Mouse (Mus musculus): Measurements from ENCODE around the gene Sestd1.

The Sestd1 gene

DNA sequence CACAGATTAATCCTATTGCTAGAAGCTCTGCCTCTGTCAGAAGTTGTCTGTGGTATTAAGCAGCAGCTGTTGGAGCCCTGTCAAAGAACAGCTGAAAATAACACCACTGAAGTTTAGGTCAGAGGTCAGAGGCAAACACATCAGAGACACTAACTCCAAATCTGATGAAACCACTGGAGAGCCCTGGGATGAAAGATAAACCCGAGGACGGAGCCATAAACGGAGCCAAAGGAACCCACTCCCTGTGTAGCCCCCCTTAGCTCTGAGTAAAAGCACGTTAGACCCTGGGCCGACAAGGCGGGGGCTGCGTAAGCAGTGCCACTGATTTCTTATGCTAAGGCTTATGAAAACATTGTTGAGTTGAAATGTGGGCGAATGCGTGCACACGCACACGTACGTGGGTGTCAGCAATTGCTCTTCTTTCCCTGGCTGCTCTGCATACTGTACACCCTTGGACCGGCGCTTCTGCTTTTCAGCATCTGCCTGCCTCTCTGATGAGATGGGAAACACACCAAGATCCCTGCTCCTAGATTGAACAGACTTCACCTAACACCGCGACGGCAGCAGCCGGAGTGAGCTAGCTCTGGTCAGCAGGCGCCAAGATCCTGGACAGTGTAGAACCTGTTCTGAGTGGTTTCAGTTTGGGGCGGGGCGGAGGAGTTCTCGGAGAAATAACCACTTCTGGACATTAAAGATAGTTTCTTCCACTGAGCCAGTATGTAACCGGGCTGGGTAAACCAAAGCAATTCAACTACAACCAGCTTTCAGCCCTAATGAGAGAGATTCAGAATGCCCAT is 108.8 kb downstream of the Sestd1 start:
- DNase-seq: no peak

DNA sequence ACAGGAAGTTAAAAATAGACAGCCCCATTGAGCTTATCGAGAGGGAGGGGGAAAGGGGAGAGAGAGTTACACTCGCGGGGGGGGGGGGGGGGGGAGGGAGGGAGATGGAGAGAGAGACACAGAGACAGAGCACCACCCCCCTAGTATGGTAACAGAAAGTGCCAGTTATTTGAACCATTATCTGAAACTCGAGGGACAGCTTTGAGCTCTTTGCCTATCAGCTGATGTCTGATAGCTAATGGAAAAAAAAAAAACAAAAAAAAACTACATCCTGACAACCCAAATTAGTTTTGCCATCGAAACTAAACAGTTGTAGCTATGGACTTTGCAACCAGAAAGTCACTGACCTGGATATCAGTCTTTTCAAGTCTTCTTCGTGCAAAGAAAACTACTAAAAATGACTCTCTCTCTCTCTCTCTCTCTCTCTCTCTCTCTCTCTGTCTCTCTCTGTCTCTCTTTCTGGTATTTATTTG is 109.7 kb downstream of the Sestd1 start, which contains the start of gene Ccdc141:
Gene Ccdc141, minus strand, starts transcription at position 4 of the 473 bp plus-strand sequence.
- DNase-seq: no peak

DNA sequence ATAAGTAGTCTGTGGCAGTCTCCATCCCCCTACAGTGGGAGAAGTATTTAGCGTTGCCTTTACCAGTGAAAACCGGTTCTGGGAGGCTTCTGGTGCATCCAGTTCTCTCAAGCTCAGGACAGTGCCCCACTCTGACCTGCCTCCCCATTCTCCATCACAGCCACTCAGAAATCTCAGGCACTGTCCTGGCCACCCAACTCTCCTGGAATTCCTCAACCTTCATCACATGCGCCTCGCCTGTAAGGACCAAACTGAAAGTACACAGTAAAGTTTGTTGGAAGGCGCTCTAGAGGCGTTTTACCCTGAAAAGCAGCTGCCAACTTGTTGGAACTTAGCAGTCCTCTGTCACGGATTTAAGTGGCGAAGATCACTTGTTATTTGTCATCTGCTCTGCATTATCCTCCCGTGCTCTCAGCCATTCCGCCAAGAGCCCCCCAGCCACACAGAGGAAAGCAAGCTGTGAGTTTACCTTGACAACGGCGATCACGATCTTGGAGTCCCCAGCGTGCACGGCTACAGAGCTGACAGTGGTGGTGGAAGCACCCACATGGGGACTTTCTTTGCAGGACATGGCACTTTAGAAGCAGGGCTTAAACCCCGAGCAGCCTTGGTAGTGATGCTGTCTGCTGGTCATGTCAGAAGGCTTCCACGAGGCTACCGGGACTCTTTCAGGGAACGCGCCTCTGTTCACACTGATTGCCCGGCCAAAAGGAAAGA is 110.3 kb downstream of the Sestd1 start:
- peak in 1 of 2 experiments; percentile 14 for DNase-seq

DNA sequence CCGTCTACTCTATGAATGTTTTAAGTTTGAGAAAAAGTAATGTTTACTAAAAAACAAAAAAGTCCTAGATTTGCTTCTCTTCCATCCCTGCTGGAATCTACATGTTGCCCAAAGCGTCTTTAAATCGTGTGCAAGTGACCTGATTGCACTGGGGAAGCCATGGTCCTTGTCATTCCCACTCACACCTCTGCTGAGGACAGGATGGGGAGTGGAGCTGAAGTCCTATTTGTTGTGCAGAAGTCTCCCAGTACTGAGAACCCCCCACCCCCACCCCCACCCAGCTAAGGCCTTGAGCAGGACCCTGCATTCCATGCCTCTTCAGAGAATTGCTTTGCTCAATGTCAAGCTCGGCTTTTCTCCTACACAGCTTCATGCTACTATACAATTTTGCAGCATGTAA is 111.2 kb downstream of the Sestd1 start:
- no peak for DNase-seq

DNA sequence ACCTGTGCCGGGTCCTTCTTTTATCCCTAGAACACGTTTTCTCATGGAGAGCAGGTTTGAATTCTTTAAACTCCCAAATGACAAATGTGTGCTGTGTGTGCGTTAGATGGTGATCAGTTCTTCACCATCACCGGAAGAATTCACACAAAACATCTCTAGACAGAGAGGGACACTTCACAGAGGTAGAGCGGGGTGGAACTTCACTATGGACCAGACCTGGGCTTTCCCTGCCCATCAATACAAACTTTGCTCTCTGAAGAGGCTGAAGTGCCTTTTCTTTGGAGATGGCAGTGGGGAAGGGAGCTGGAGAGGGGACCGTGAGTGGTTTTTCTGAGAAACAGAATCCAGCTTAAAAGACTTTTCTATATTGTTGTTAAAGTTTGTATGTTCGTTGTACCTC is 111.6 kb downstream of the Sestd1 start:
- no peak for DNase-seq

DNA sequence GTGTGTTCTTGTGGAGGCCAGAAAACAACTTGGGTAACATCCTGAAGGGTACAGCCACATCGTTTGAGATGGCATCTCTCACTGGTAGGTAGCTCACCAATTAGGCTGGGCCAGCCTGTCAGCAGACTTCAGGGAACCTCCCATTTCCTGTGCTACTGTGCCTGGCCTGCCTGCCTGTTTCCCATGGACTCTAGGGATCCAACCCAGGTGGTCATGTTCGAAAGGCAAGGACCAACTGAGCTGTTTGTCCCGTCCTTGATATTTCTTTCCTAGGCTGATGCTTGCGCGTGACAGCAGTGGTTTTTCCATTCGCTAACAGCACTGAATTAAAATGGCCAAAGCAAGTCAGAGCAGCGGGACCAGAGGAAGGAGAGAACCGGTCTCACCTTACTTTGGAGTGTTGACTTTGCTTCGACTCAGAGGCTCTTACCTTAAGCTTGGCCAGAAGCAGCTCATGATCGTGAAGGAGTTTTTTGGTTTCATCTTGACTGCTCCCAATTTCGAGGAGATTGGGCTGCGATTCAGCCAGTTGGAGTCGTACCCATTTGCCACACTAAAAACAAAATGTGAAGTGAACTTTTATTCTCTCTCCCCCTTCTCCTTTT is 112.2 kb downstream of the Sestd1 start:
- DNase-seq: no peak

DNA sequence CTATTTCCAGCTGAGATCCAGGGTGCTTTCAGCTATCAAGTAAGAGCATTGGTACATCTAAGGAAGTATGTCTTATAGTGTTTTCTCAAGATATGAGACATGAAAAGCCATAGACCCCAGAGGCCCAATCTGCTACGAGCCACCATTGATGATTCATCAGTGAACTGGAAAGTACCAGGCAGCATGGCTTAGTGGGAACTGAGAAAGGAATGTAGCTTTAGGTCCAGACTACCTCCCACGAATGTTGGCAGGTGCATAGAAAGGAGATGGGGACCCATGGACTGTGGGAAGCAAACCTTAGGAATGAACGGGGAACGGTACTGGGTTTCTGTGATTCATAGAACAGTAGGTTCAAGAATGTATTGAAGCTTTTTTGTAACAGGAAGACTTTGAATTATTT is 114.0 kb downstream of the Sestd1 start:
- DNase-seq: no peak

DNA sequence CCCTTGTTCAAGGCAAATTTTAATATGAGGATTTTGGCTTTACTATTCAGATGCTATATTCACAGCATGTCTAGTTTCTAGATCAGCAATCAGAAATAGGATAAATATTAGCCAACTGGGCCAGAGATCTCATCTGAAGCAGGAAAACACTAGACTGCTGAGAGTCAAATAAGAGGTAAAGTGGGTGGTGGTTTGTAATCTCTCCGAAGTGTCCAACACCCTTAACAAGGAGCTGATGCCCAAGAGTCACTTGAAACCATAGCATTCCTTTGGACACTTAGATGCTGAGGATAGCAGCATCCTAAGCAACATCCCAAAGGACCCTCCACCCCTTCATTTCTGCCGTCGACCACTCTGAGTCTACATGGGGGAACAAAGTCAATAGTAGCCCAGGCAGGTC is 115.7 kb downstream of the Sestd1 start:
- DNase-seq: no peak

DNA sequence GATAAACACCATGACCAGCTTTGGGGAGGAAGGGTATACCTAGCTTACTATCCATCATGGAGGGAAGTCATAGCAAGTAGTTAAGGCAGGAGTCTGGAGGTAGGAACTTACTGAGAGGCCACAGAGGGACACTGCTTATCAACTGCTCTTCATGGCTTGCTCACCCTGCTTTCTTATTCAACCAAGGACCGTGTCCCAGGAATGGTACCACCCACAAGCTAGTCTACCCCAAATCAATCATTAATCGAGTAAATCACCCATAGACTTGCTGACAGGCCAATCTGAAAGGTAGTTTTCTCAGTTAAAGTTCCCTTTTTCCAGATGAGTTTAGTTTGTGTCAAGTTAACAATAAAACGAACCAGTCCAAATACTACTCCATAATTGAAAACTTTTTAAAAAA is 117.0 kb downstream of the Sestd1 start:
- DNase-seq: no peak

DNA sequence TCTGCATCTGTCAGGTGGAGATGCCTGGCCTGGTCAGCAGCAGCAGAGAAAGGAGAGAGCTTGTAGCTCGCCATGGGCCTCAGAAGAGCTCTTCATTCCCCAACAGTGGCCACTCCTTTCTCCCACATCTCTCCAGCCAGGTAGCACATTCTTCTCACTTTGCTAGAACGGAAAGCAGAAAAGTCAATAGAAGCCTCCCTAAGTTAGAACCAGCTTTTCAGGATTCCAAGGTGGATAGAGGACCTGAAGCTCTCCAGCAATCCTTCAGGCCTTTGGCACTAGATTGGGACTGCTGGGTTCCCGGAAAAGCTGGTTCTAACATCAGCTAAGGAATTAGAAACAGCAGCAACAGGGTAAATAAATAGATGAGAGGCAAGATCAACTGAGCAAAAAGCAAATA is 118.3 kb downstream of the Sestd1 start:
- DNase-seq: no peak

DNA sequence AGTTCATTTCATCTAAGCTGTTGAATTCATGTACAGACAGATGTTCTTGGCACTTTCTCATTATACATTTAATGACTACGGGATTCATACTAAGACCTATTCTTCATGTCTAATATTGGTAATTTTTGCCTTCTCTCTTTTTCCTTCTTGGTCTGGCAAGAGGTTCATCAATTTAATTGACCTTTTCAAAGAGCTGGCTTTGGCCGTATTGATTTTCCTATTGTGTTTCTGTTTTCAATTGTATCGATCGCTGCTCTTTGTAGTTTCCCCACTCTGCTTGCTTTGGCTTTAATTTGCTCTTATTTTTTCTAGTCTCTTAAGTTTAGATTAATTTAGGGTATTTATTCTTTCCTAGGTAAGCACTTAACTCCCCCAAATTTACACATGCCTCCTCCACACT is 122.8 kb downstream of the Sestd1 start:
- DNase-seq: no peak

DNA sequence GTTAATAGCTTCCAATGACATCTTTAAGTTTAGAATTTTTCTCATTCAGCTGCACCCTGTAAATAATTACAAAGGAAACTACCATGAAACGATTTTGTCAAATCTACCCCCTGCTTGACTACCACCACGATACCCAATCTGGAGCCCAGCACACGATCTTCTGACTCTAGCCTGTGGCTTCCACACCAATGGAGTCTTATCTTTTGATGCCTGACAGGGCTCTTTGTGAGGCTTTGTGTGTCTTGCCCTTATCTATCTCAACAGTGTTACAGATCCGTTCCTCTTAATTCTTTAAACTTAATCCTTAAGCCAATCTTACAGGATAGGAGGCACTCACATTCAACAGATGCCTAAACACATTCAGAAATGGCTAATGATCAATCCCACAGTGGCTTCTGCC is 126.3 kb downstream of the Sestd1 start:
- no peak for DNase-seq

DNA sequence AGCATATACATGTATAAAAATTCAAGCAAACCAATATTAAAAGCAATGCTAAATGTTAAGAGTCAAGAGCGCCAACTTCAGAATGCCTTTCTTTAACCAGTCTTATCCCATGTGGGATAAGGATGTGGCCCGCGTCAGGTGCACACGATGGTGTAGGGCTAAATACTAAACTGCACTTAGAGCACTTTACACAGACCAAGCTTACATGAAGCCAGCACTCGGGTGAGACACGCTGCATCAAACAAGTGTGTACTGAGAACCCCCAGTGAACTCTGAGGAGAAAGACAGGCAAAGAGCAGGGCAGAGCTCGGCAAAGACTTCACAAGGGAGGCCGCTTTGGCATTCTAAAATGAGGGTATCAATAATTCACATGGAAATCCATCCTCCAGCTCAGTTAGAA is 129.1 kb downstream of the Sestd1 start:
- DNase-seq: no peak

DNA sequence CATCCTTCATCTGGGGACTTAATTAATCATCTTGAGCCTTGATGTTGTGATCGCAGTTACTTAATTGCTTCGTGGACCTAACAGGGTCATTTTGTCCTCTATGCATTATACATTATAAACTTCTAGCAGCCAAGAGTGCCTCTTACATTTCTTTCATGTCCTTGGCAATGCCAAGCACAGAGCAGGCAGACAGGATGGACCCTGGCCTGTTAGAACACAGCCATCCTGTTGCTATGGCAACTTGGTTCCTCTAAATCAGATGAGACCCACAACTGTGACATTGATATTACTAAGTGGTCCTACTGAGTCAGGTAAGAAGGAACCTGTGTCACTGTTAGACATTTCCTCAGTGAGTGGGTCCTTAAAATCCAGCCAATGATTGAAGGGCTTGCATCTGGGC is 130.8 kb downstream of the Sestd1 start:
- DNase-seq: no peak

DNA sequence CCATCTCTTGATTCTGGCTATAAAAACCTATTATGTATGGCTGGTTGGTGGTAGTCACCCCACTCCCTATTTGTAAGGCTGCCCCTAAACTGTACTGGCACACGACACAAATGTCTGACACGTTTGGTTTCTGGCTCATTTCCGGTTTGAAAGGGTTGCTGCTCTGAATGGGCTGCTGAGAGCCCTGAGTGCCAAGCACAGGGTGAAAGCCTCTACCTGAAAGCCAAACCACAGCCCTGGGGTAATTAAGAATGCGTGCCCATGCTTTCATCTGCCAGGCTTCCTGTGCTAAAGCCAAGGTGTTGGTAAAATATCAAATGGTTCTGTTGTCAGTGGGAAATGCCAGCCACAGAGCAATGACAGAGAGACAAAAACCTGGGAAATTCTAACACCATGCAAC is 132.2 kb downstream of the Sestd1 start:
- no peak for DNase-seq

DNA sequence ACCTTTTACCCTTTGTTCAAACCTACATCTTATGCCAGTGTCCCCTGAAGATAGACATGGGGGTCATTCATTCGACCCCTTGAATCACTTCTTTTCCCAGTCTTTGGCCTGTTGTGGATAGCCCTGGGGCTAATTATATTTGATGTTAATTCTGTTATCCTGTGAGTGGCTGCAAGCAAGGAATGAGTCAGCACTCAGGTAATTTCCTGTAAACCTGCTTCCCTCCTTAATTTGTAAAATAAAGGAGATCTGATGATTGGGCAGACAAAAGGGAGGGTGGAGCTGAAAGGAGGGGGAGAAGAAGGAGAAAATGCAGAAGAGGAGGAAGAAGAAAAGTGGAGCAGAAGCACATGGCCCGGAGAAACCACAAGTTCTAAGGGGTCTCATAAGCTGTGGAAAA is 133.4 kb downstream of the Sestd1 start:
- DNase-seq: no peak

DNA sequence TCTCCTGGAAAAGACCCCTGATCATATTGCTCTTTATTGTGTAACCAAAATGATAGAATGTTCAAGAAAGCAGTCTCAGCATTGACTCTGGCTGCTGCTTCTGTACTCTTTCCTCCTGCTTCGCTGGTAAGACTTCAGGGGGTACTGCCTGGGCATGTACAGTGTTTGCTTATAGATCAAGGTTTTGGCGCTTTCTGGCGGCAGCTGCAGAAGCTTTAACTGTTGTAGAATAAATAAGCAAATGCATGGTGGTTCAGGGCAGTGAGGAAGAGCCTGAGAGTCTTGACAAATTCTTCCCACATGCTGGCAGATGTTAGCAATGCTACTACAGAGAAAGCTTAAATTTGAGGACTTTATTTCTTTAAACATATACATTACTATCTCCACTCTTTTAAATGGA is 134.1 kb downstream of the Sestd1 start:
- DNase-seq: no peak

DNA sequence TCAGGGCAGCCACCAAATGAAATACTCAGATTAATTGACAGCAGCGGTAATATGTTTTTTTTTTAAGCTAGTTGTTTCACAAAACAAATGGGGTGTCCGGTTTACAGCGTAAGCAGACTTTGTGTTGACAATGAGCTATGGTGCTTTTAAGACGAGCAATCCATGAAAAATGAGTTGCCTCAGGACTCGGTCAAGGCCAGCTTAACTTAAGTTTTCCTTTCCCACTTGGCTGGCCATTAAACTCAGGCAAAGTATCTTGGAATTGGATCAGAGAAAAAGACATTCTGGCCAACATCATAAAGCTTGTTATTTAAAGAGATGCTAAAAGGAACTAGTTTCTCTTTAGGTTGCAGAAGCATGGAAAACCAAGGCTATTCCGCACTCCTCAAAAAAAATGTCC is 136.9 kb downstream of the Sestd1 start:
- DNase-seq: no peak

DNA sequence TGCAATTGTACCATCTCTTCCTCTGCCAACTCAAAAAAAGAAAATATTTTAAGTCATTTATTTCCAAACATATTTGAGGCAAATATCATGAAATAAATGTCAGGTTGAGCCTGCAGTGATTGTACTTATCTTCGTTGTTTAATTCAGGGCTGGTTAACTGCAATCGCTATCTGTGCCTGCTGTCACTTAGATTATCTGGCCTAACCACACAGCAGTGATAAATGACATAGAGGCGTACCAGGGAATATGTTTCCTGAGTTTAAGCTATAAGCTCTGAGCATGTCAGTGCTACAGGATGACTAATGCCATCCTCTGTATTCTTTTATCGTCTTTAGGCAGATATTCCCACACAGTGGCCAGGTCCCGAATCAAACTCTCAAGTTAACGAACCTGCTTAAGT is 141.5 kb downstream of the Sestd1 start:
- no peak for DNase-seq

DNA sequence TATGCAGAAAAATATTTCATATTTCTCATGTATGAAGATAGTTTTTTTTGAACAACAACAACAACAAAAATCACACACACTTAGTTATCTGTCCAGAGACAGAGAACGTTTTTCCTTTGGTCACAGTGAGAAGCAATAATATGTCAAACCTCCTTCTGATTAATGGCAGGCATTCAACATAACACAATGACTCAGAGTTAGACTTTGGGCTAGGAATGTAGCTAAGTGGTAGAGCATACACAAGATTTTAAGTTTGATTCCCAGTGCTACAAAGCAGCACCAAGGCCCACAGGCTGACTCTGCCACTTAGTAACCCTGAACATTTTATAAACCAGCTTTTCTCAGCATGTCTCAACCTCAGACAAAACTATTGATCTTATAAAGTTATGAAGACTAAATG is 145.5 kb downstream of the Sestd1 start:
- no peak for DNase-seq

DNA sequence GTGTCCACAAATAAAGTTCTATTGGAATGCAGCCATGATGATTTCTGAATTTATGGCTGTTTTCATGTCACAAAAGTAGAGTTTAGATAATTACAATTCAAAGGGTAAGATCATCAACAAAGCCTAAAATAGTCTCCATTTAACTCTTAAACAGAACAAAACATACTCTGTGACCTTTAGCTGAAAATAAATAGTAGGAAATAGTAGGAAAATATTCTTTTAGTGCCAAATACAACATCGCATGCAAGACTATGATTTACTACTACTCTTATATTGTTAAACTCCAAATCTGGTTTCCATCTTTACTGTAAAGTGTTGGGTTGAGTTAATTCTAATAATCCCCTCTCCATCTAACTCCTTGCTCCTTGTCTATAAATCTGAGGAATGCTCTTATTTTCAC is 147.0 kb downstream of the Sestd1 start:
- no peak for DNase-seq
